Mouse (Mus musculus) fat pad, adult 2 months (tissue): Measurements from ENCODE around the gene Stard8.
"Not testable (repeated sequence)": the region's sequence is repeated elsewhere in the genome, so short reads cannot be mapped to it uniquely, and the experiment has no call there.

Experiments used
- DNase-seq: peaks from one replicate; pipeline ENCODE4 v3.0.0-alpha.2; 2011; ENCODE audit warnings: low read depth, low spot score; ENCODE audit errors: extremely low read depth

Stard8 gene

DNA sequence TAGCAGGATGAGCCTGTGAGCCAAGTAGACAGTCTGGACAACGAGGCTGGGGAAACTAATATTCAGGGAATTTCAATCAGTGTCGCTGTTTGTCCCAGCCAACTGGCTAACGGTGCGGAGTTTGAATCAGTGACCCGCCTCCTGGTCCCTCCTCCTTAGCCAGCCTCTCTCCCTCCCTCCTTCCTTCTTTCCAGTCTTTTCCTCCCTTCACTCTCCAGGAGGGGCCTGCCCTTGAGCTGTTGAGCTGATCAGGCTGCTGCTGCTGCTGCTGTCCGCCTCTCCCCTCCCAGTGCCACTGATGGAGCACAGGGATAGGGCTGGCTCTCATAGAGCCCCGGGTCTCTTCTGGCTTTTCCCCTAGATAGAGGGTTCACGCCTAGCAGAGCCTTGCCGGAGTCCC is at the start of gene Stard8:
Stard8 (plus strand) TSS at position 203 of the 400 bp plus-strand sequence.
- no peak for DNase-seq

DNA sequence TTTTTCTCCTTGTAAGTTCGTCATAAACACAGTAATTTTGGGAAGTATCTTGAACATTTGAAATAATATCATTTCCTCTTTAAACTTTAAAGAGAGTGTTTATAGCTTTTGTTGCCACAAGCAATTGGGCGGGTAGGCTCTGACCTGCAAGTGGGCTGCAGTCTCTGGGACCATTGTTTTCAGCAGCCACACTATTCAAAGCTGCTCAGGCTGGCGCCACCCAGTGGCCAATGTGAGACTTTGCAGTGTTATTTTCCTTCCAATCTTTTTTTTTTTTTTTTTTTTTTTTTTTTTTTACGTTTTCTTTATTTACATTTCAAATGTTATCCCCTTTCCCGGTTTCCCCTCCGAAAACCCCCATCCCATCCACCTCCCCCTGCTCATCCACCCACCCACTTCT is 49.1 kb upstream of the Stard8 start:
- DNase-seq = no peak

DNA sequence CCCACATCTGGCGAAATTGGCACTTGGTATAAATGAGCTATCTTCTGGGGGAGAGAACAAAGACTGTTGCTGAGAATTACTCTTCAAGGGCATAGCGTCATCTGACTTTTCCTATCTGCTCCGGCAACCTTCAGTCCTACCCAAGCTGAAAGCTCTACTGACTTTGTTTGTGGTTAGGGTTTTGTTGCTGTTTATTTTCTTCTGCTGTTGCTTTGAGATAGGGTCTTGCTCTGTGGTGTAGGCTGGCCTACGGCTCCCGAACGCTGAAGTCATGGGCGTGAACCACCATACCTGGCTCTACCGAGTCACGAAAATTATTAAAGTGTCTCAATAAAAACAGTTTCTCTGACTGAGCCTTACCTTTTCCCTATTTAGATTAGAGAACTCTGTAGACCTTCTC is 44.8 kb upstream of the Stard8 start:
- no peak for DNase-seq

DNA sequence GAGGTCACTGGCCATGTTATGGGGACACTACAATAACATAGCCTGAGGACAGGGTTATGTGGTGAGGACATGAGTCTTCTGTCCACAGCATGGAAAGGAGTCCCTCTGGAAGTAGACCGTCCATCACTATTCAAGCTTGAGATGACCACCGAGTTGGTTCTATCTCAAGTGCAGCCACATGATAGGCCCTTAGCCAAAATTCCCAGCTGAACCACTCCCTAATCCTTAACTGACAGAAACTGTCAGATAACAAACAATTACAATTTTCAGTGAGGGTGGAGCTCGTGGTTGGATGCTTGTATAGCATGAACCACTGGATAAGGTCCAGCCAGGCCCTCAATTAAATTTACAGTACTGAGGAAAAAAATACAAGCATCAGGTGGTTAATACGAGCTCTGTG is 44.0 kb upstream of the Stard8 start:
- no peak for DNase-seq

DNA sequence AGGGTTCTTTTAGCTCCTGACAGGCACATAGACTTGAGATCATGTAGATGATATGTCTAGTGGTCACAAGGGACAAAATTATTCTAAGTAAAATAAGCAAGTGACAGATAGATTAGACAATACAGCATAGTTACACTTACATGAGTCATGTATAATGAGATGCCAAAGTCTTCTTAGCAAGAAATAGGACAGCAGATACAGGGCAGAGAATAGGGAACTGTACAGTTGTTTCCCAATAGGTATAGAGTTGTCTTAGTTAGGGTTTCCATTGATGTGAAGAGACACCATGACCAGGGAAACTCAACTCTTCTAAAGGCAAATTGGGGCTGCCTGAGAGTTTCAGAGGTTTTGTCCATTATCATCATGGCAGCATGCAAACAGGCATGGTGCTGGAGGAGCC is 39.3 kb upstream of the Stard8 start:
- no peak for DNase-seq

DNA sequence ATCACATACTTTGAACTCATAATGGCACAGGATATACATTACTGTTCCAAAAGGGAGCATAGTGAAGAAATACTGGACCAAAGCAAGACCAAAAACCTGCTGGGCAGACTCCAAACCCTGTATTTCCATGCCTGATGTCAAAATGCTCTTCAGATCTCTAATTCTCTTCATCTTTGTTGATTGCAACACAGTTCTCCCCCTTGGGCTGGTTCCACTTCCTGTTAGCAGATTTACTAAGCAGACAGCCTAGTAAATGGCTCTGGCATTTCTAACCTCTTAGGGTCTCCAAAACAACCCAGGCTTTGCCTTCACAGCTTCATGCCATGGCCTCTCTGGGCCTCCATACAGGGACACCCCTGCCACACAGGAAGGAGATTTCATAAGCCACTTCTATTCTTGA is 38.5 kb upstream of the Stard8 start:
- peak; percentile 1 for DNase-seq

DNA sequence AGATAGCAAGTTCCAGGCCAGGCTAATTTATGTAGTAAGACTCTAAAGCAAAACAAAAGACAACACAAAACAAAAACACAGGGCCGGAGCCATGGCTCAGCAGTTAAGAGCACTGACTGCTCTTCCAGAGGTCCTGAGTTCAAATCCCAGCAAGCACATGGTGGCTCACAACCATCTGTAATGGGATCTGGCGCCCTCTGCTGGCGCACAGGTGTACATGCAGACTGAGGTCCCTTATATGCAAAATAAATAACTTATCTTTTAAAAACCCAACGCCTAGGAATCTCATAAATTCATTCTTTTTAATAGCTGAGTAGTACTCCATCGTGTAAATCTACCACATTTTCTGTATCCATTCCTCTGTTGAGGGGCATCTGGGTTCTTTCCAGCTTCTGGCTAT is 16.4 kb upstream of the Stard8 start:
- DNase-seq = not testable (repeated sequence)

DNA sequence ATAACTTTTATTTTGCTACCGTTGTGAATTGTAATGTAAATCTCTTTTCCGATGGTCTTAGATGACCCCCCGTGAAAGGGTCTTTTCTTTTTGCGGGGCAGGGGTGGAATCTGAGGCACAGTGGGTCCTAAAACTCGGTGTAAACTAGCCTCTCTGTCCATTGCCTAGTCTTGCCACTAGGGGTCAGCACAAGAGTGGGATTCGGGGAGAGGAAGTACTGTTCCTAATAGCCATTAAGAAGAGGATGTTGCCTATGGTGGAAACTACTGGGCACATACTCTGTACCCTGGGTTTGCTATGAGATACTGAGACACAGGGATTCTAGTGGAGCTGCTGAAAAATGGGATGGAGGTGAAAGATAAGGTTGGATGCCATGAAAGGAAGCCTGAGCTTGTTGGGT is 13.5 kb upstream of the Stard8 start:
- no peak for DNase-seq

DNA sequence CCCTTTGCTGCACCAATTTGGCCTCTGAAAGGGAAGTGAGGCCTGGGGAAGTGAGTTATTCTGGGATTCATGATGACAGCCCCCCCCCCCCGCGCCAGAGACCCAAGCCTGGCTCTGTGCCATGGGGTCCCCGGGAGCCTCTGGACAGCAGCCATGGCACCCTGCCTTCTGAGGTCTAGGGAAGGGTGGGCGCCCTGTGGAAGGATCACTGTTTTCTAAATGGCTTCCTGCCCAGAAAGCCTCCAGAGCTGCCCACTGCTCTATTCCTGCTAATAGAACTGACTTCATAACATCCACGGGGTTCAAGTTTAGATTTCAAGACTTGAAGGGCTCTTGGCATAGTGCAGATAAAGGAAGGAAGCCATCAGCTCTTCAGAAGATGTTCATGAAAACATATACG is 983 bp upstream of the Stard8 start:
- DNase-seq = no peak

DNA sequence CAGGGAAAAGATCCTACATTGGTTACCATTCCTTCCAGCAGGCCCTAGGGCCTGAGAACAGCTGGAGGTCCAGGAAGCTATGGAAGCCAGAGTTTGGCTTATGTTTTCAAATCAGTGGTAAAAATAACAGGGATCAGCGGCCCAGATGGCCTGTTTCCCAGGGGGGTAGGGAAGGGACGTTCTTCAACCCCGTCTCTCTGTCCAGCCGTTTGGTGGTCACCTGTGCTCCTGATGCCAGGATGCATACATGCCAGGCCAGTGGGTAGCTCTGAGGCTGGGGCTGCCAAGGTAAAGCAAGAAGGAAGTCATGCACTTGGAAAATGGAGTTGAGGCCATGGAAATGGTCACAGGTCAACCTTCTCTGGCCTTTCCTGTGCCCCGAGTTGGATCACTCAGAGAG is 7.5 kb downstream of the Stard8 start:
- DNase-seq = no peak

DNA sequence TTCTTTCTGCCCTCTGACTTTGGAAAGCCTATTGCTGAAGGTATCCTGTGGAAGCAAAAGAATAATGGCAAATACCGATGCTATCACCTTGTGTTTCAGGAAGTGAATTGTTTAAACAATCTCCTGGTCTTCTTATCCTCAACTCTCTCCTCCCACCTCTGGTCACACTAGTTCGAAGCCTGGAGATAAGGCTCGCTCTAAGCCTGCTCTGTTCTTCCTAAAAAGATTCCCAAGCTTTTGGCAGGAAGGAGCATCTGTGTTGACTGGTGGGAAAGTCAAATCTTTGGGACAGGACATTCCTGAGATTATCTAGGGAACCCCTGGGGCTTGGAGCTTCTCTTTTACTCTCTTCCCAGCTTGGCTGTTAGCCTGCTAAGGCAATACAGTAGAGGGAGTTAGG is 8.2 kb downstream of the Stard8 start:
- no peak for DNase-seq

DNA sequence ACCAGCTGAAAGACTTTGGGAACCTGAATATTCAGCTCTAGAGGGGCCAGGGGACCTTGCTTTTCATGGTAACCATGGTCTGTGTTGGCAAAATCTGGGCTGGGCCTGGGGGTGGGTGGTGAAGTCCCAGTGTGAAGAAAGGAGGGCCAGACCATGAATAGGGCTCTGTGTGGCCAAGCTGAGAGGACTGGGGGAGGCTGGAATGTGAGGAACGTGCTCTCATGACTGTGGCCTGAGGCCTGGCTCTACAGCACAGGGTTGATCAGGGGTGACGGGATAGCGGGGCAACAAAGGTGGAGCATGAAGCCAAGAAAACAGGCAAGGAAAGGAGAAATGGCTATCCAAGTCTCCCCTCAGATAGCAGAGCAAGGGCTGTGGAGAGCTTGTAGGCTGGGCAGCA is 9.4 kb downstream of the Stard8 start:
- no peak for DNase-seq

DNA sequence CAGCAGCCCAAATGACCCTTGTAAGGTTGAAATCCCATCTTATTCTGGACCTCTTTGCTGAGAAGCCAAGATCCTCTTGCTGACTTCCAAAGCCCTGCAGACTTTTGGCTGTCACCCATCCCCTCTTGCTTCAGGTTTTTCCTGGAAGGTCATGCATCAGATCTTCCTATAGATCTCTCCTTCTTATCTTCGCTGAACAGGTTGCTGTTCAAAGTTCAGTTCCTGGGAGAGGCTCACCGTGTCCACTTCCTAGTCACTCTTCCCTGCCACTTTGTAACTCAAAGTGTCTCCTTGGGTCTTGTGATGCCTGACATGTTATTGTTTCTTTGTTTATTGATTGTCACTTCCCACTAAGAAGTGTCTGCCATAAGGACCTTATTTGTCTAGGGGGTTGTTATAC is 12.7 kb downstream of the Stard8 start:
- no peak for DNase-seq

DNA sequence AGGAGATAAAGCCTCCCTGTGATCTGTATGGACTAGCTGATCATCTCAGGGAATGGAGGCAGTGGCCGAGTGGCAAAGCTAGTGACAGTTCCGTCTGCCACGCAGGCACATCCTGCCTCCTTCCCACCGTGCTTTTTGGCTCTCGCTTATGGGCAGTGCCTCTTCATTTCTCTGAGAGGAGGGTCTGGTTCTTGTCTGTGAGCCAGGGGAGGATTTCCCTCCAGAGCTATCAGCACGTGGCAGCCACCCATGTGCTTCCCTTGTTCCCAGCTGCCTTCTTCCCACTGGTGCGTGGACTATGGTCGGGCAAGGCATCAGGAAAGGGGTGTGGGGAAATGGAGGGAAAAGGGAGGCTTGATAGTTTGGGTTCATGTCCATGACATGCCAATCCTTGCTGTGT is 13.9 kb downstream of the Stard8 start:
- no peak for DNase-seq

DNA sequence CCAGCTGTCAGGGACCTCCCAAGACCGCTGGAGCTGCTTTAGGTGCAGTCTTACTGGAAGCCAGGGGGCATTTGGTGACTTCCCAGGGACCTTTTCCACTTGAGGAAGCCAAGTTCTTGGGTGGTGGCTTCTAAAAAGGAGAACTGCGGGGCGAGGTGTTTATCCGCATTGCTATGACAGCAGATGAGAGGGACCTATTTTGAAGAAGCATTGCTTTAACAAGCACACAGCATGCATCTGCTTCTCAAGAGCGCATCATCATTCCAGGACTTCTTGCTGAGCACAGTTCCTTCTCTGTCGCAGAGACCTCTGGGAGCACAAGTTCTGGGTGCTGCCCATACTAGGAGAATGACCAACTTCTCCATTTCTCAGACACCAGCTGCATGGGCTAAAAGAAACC is 14.8 kb downstream of the Stard8 start:
- DNase-seq = no peak

DNA sequence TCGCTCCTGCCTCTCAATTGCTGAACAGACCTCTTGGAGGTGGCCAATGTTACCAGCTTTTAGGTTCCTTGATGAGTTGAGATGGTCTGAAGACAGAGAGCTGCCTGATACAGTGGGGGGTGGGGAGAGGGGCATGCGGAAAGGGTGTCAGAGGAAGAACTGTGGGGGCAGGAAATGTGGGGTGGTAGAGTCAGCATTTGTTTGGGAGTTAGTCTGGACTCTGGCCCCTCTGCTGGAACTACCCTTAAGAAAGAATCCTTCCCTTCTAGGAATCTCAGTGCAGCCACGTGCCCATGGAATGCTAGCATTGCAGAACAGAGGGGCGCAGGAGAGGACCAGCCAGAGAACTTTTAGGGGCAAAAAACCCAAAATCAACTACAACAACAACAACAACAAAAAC is 16.3 kb downstream of the Stard8 start:
- no peak for DNase-seq

DNA sequence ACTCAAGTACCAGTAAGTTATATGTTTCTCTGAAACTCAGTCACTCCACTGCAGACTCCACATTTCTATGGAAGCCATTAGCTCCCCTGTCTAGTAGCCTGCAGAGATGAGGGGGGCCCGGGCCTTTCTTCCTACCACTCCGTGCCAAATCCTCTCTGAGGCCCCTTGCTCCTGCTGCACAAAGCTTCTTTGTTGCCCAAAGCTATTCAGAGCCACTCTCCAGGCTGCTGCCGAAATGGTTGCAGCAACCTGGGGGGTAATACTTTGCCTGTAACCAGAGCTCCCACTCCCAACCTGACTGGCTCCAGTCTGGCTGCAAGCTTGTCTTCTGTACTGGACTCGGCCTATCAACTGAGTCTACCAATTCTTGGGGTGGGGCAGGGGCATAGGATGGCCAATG is 17.2 kb downstream of the Stard8 start:
- DNase-seq = no peak

DNA sequence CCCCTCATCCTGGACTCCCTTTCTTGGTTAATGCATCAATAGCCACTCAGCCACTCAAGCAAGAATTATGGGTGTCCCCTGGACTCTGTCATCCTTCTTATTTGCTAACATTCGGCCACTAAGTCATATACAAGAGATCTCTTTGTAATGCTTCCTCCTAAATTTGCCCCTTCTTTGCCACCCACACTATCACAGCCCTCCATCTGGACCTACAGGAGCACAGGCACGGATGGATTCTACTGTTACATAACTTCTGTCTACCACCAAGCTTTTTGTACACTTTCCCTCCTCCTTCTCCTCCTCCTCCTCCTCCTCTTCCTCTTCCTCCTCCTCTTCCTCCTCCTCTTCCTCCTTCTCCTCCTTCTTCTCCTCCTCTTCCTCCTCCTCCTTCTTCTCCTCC is 18.5 kb downstream of the Stard8 start:
- no peak for DNase-seq

DNA sequence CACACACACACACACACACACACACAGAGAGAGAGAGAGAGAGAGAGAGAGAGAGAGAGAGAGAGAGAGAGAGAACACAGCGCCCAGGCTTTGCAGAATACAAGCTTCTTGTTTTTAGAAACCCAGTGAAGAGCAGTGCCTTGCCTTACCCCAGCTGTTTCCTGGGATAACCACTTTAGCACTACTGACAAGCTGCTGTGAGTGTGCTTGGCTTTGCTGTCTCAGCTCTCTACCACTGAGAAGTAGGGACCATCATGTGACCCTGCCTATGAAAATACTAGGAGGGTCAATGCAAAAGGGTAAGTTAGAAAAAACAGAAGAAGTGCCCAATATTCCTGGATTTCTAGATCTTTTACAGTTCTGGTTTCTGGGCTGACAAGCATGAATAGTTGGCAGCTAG is 20.9 kb downstream of the Stard8 start:
- DNase-seq = no peak

DNA sequence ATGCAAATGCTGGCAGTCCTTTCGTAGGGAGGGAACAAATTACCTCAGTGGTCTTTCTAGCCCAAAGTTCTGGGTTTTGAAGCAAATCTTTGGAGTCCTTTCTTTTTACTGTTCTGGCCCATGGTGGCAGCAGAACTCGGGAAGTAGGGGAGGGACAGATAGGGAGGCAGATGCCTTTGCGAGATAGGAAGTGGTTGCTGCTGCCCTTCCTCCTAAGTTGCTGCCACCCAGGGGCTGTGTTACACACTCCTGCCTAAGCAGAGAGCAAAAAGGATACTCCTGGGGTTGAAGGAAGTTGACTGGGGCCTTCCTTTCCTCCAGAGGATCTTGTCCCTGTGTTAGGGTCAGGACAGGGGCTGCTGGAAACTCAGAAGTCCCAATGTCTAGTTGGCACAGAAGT is 32.4 kb downstream of the Stard8 start:
- no peak for DNase-seq

DNA sequence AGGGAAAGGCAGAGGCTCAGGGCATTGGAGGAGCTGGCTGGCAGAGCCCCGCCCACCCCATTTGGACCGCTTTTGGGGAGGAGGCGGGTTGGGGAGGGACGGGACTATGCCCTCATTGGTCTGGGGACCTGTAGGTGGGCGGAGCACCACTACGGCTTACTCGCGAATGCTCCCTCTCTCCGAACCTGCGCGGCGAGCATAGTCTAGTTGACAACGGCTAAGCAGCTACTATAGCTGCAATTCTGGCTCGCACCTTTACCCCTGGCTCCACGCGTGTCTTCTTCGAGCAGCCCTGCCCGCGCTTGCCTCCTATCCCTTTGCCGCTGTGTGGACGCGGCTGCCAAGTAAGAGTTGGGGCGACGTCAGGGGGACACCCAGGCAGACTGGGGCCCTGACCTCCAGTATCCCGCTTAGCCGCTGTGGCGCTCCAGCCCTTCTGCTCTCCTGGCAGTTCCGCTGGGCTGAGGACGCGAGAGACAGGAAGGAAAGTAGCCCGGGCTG is 39.5 kb downstream of the Stard8 start:
- DNase-seq = no peak

DNA sequence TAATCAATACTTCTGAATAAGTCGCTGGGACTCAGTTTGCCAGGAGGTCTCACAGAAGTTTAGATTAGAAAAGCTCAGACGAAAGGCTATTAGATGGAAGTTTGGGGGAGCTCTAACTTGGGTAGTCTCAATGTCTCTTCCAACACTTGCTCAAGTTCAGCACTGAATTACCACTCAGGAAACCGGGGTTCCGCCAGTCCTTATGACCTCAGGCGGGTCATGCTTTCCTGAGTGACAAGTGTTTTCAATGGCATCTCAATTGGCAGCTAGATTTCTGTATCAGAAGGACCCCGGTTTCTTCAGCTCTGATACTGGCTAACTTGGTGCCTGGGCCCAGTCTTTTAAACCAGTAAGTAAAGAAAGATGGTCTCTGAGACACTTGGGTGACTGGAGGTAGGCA is 40.2 kb downstream of the Stard8 start:
- no peak for DNase-seq

DNA sequence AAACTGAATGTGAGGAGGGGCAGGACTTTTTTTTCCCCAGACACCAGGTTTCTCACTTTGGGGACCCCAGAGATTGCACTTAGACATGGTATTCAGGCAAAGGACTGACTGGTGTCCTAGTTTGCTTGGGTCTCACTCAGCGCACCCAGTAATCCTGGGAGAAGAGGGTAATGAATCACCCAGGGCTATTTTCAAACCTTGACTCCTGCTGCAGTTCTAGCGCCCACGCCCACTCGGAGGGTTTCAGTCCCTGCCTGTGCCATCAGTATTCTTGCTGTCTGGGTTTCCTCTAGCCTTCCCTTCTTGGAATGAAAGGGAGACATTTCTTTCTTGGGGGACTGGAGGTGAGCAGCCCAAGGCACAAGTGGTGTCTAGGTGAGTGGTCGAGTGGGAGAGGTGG is 40.7 kb downstream of the Stard8 start:
- no peak for DNase-seq

DNA sequence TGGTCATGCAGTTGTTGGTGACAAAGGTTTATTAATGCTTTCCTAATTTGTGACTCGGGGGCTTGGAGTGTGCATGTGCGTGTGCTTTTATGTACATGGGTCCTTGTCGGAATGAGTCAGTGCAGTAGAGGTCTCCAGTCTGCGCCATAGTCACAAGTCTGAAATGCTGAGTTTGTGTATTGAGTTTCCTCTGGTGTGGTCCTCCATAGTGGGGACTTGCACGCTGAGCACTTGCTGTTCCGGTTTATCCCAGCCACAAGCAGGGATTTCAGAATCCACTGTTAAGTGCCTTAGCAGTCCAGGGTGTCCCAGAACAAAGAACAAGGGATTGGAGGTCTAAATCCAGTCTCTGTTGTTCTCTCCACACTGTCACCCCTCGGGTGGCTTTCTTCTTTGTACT is 42.3 kb downstream of the Stard8 start:
- no peak for DNase-seq
